Mouse (Mus musculus): ENCODE measurements around the gene Adamts15.

- TF ChIP-seq CEBPB (IDR thresholded peaks at IDR 0.05; ENCODE audit: low read depth): no peak
- no peak for TF ChIP-seq CTCF (IDR thresholded peaks at IDR 0.05; ENCODE audit: control insufficient read depth, insufficient read depth, insufficient read length)
These were observed 2.6 kb downstream of the Adamts15 start for GRCm38 (mm10) chr9:30919686-30920085.
